Mouse (Mus musculus) ovary, adult 18-20 months (tissue): Measurements from ENCODE around the gene 4430402I18Rik.
"Not testable (repeated sequence)": the region's sequence is repeated elsewhere in the genome, so short reads cannot be mapped to it uniquely, and the experiment has no call there.

Source experiments
- DNase-seq: peaks from one replicate; pipeline ENCODE4 v3.0.0; 2022; ENCODE audit warnings: low spot score, mixed read lengths

4430402I18Rik gene

DNA sequence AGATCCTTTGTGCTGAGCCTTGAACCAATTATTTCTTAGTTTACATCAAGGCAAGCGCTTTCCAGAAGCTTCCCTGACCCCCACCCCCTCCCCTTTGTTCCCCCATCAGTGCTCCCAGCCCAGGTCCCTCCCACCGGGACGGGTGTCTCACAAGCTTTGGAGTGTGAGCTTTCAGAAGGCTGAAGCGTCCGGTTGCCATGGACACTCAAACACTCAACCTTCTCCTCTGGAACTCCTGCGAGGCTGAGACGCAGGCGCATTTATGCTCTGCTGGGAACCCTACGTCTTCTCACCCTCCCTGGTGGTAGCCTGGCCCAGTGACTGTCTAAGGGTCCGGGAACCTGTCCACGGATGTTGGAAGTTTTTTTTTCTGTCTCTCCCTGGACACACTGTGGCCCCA, at the start of gene 4430402I18Rik:
TSS of gene 4430402I18Rik (minus strand) at position 149 of the 400 bp plus-strand sequence.
- no peak for DNase-seq

DNA sequence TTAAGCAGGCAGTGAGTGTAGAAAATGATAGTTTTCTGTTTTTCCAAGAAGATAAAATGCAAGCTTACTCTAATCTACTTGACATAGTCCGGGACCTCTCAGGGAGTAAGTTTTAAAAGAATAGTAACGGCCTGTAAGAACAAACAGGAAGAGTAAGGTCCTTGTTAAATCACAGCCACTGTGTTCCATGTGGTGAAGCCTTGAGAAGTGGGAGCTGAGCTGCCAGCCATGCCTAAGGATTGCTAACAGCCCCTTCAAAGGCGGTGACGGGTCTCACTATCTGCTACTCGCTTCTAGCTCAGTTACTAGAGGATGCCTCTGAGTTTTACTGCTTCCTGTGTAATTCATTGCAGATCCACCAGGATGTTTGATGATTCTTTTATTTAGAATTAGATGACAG, 49.2 kb upstream of the 4430402I18Rik start:
- no peak for DNase-seq

DNA sequence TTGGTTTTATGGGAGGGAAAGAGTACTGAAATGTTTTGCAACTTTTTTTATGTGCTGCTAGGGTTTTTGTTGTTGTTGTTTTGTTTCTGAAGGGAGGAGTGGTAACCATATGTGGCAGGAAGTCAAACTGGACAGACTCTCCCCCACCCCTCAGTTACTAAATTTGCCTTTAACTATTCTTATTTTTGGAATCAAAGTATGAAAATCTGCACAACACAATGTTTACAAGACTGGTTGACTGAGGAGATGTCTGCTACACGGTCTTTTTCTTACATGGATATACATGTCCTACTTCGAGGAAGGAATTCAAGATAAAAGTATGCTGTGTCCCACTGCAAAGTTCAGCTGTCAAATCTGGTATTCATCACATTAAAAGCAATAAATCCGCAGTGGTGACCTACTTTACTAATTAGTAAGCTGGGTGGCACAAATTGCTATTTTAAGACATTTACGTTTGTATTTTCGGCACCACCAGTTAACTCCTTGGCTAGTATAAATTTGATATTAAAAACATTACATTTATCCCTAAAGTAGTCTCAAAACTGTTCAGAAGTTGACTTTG, 48.7 kb upstream of the 4430402I18Rik start:
- no peak for DNase-seq

DNA sequence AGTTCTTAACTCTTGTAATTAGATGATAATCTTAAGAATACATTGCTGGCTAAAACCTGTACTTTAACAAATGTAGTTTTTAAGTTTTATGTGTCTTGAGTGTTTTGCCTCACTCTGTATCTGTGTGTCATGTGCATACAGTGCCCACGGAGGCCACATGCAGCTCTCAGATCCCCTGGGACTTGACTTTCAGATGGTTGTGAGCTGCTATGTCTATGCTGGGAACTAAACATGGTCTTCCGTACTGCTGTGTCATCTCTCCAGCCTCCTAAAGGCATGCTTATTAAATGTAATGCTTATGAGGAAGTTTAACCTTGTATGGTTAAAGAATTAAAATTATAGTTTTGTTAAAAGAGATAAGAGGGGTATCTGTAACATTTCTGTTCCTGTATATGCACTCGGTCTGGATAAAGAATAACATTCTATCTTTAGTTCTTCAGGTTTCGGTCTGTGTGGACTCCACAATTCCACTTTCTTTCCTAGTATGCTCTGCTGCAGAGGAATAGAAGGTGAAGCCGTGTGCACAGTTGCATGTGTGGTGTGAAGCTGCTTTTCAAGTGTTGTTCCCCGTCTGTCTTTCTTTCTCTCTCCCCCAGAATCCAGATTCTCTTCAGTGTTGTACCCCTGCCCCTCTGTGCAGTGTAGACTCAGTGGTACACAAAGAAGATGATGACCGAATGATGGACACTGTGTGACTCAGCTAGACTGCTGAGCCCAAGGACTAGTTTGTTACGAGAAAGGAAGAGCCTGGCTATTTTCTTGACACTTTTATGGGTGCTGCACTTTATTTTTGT, 48.0 kb upstream of the 4430402I18Rik start:
- no peak for DNase-seq

DNA sequence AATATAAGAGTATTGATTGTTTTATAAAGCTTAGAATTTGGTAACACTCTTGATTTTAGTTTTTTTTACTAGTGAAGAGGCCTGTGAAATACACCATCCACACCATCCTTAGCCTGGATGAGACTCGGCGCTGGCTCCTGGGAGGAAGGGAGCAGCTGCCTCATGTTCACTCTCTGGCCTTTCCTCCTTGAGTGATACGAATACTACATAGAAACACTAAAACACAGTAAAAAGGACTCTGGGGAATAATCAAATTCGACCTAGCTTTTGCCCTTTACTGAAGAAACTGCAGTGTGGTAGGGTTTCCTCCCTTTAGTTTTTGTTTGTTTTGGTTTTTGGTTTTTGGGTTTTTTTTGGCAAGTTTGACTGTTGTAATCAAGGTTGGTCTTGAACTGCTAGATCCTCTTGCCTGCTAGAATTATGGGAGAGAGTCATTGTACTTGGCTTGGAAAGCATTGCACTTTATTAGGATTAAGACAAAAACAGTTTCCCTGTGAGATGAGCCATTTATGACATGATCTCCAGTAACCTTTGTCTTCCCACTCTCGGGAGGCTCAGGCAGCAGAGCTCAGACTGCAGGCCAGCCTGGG, 47.0 kb upstream of the 4430402I18Rik start:
- DNase-seq: no peak

DNA sequence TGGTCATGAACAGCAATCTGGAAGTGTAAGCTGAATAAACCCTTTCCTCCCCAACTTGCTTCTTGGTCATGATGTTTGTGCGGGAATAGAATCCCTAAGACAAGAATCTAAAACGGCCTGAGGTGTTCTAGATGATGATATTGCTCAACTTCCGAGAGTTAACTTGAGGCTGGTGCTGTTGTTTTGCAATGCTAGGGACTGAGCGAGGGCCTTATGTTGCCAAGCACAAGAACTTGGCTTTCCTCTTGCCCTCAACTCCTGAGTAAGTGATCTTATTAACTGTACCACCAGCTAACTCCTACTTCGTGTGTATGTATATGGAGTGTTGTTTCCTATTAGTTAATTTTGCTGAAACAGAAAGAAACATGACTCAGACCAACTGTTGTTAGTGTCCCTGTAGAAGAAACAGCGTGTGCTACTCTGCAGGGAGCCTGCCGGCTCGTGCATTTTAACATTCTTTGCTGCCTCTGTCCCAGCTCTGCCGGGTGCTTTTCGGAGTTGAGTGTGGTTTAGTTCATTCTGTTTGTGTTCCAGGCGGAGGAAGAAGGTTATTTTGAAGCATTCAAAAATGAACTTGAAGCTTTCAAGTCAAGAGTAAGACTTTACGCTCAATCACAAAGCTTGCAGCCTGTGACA, 43.9 kb upstream of the 4430402I18Rik start:
- DNase-seq: no peak

DNA sequence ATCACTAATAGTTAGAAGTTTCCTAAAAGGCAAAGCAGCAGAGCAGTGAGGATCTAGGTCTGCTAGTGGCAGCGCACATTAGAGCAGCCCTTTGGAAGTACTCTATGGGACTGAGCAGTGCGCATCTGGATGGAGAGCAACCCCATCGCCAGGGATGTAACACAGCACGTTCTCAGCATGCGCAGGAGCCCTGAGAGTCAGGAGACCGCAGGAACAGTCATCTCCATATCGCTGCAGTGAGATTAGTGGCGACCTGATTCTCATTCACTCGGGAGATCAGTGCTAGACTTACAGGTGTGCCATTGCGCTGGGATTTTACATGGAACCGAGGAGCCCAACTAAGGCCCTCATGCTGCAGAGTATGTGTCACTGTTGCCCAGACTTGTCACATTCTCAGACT, 41.4 kb upstream of the 4430402I18Rik start:
- DNase-seq: no peak

DNA sequence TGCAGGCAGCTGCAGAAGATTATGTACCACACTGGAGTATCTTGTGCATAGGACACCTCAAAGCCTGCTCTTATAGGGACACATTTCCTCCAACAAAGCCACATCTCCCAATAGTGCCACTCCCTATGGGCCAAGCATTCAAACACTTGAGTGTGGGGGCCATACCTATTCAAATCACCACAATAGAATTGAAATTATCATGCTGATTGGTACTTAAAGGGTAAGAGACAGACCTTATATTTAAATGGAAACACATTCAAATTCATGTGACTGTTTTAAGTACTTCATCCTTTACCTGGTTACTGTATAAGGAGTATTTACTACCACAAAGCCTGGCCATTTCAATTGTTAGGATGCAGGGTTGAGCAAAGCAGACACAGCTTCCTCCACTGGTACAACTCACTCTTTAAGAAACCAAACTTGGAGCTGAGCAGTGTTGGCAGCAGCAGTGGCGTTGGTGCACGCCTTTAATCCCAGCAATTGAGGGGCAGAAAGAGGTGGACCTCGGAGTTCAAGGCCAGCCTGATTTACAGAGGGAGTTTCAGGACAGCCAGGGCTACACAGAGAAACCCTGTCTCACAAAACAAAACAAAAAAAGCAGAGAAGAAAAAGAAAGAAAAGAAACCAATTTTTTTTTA, 40.6 kb upstream of the 4430402I18Rik start:
- DNase-seq: no peak

DNA sequence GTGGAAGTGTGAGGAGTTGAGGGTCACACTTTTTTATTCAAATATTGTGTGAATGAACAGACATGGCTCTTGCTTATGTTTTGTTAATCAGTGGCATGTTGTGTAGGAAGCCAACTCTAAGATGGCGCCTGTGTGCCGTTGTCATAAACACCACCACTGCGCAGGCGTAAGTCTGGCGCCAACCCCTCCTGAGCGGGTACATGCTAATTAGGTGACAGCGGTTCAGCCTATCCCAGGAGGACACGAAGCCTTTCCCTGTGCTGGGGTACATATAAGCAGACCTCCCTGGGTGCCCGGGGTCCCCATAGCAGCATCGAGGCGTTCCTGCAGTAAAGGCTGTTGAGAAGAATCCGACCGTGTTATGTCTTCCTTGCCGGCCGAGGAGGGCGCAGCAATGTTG, 32.7 kb upstream of the 4430402I18Rik start:
- DNase-seq: not testable (repeated sequence)

DNA sequence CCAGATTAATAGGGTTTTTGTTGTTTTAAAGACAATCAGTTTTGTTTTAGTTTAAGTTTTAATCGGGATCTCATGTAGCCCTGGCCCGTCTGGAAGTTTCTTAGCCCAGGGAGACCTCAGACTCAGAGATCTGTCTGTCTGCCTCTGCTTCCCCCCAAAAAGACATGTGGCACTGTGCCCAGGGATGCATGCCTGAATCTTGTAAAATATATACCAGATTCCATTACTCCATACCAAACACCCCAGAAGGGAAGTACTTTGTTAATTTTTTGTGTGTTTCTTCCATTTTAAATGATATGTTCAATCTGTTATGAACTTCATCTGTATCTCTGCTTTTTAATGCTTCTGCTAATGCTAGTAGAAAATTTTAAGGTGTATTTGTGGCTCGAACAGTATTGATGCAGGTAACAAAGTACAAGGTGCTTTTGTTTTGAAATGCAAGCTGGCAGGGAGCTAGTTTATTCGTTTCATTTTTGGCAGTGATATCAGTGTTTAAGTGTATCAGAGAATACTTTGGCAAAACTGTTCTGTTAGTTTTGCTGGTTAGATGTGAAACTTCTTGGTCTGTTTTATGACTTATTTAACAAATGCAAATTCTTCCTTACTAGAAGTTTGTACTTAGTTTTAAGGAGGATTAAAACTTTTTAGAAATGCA, 30.5 kb upstream of the 4430402I18Rik start:
- no peak for DNase-seq

DNA sequence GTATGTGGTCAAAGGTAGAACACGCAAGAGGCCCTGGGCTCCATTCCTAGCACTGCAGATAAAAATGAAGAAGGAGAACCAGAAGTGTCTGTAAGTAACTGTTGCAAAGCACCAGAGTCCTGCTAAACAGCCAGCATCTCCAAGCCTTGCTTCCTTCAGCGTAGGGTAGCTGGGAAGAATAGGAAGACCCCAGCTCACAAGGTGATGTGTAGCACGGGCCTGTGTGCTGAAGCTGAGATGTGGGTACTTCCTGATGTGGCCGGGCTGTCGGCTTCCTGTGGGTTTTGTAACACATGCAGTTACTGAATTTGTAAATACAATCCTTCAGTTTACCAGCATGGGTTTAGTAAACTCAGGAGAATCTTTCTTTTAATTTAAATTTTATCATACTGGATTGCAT, 27.8 kb upstream of the 4430402I18Rik start:
- DNase-seq: no peak

DNA sequence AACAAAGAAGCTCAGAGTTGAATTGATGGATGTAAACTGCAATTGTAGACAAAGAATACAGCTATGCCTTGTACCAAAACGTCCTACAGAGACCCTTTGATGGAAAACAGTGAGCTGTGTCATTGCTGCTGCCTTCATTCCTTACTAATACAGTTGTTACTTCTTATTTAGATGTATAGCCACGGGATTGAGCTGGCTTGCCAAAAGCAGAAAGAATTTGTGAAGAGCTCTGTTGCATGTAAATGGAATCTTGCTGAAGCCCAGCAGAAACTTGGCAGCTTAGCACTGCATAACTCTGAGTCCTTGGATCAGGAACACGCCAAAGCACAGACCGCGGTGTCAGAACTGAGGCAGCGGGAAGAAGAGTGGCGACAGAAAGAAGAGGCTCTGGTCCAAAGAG, 27.3 kb upstream of the 4430402I18Rik start:
- no peak for DNase-seq

DNA sequence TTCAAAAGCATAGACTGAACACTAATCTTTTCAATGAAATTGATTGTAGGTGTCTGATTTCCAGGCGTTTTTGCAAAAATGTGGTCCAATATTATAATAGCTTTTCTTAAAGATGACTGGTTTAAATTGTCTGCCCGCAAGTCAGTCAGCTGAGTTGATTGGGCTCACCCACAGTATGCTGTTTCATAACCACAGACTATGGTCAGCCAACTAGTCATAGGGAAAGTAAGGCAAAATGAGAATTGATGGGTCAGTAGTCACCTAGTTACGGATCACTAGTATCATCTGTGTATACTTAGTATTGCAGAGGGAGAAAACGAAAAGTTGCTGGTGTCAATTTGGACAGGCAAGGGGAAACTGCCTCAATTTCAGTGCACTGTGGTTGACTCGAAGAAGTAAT, 23.8 kb upstream of the 4430402I18Rik start:
- DNase-seq: no peak

DNA sequence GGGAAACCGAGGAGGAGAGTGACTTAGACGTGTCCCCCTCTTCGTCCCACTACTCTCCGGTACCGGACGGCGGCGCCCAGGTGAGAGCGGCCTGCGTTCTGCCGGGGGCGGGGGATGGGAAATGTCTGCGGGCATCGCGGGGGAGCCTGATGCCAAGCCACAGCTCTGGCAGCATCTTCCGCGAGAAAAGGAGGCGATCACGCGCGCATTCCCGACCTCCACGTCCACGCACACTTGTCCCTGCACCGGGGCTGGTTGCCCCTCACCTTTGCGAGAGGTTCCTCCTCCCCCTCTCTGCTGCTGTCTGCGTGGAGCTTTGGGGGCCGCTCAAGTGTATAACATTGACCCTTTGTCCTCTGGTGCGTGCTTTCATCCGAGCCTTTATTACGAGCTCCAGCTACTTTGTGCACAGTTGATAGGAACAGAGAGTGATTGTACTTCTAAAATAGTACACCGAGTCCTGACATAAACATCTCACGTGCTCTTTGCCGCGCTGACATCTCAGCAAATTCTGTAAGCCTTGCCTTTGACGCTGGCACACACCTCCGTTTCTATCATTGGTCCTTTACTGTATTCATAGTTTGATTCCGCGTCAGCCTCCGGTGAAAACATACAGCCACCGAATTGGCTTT, 23.1 kb upstream of the 4430402I18Rik start:
- DNase-seq: no peak

DNA sequence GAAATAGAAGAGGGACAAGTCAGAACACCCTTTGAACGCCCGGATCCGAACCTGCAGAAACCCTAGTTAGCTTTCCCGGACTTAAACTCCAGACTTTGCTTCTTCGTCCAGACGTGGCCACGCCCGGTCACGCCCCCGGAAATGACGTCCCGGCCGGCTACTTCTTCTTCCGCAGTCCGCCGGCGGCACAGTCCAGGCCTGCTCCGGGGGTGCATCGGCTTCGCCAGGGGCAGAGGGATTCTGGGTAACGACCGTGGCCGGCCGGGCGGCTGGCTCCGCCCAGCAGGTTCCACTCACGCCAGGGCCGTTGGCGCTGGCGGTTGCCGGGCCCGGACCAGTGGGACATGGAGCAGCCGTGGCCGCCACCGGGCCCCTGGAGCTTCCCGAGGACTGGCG, 22.6 kb upstream of the 4430402I18Rik start, which contains the start of gene Cdc37l1:
TSS of gene Cdc37l1 (plus strand) at position 159 of the 396 bp plus-strand sequence.
- peak; percentile 95 for DNase-seq

DNA sequence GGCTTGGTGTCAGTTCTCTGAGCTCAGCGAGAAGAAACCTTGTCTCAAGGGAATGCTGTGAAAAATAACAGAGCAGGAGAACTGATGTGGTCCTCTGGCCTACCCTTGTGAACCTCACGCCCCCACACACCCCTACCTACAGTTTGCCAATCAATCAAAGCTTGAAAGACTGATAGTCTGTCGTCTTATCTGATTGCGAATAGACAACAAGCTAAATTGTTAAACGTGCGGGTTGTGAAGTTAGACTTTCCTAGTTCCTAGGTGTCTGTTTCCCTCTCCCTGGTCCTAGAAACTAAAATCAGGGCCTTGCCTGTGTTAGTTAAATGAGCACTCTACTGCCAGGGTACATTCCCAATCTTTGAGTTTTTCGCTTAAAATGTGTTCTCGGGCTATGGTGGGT, 21.9 kb upstream of the 4430402I18Rik start:
- DNase-seq: no peak

DNA sequence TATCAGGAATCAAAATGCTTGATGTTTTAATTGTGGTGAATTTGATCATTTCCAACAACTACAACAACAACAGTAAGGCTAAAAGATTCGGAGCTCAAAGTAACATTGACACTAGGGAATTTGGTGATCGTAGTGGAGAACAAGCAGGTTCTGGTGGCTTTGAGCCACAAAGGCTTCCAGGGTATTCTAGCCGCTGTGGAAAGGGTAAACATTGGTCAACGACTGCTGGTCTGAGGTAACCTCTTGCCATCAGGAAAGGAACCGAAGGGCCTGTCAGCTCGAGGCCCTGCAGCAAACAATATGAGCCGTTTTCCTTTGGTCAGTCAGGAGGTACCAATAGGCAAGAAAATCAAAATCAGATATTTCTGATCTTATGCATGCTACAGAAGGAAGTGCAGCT, 15.0 kb upstream of the 4430402I18Rik start:
- no peak for DNase-seq

DNA sequence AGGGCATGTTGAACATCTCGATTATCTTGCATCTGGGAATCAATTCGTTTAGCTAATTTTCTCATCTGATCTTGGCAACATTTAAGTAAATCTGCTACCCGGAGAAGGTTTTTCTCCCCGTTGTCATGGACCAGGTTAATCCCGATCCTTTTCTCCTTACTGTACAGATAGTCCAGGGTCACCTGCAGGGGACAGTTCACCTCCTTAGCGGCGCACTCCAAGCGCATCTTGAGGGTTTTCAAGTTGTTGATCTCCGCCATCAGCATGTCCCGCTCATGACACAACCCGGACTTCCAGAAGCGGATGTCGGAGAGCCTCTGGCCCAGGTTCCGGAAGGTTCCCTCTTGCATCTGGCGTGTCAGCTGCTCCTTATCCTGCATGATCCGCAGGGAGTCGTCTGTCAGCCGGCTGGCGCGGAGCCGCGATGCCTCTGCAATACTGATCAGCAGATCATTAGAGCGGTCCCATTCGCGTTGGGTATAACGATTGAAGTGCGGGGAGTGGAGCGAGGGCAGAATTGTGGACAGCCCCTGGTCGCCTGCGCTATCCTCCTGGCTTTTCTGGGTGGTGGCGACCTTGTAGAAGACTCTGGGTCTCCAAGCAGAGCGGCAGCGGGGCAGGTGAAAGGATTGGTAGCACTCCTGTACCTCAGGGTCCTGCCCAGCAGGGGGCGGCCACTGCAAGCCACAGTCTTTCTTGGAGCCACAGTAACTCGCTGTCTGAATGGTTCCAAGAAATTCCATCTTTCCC, 7.4 kb upstream of the 4430402I18Rik start:
- DNase-seq: peak; percentile 44

DNA sequence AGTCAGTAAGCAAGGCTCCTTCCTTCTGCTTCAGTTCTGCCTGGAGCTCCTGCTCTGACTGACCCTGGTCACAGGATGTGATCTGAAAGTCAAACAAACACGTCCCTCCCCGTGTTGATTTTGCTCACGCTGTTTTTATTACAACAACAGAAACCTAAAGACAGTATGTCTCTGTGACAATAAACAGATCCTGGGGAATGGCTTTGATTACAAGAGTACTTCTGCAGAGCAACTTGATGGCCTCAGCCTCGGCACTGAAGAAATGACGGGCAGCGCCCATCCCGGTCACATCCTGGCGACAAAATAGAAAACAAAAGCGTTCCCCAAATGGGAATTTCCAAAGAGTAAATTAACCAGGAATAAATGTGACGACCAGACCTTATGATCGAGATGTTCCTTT, 2.7 kb upstream of the 4430402I18Rik start:
- no peak for DNase-seq

DNA sequence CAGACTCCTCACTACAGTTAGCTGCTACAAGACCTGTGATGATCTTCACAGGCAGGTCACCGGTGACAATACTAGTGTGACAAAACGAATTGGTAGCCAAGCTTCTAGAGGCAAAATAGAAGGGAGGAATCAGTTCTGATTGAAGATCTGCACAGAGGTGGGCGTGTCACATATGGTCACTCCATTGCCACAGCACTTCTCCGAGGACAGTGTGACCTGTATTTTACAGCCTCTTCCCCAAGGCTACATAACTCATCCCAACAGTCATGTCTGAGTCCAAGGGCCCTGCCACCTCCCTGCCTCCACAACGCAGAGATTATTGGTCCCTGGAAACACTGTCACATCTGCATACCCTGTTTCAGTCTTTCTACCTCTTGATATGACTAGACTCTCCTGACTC, 1.6 kb upstream of the 4430402I18Rik start:
- no peak for DNase-seq

DNA sequence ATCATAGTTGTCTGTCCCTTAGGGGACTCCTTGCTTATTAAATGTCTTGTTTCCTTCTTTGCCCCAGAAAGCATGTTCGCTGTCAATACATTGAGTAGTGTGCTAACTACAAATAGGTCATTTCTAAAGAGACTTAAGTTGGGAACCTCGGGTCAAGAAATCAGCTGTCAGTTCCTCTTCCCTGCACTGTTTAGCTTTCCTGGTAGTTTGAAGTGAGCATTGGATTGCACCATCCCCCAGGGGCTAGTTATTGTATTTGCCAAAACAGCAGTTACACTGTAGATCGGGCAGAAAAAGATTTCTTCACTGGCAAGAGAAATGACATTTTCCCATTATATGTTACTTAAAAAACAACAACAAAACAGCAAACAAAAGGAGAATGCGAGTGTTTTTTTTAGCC, 578 bp upstream of the 4430402I18Rik start:
- DNase-seq: no peak
